Mouse (Mus musculus): ENCODE results near the gene Actr1b.

DNA sequence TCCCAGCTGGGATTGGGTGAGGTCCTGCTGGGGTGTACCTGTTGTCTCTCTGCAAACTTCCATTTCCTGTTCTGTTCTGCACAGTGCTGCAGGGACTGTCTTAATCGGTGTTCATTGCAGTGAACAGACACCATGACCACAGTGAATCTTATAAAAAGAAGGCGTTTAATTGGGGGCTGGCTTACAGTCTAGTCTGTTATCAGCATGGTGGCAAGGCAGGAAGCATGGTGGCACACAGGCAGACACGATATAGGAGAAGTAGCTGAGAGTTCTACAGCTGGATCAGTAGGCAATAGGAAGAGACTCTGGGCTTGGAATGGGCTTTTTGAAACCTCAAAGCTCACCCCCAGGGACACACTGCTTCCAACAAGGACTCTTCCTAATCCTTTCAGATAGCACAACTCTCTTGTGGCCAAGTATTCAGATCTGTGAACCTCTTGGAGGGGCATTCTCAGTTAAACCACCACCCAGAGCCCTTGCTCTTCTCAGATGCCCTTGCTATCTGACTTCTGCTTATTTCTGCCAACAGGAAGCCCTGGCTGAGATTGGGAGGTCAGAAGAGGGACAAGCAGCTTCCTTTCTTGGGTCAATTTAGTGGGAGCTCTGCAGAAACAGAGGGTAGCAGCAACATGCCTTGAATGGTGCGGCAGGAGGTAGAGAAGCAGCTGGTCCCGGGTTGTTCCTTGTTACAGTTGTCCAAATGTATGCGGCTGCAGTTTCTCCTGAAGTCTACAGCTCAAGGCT lies 39.9 kb upstream of the Actr1b start:
- TF ChIP-seq MAFK (IDR thresholded peaks at IDR 0.05; ENCODE audit: insufficient read depth, low read depth, low read length) (no peak), HCFC1 (IDR thresholded peaks at IDR 0.05; ENCODE audit: borderline replicate concordance, insufficient read depth, low read length) (no peak), ZC3H11A (IDR thresholded peaks at IDR 0.05; ENCODE audit: borderline replicate concordance, low read depth, low read length) (no peak), ZNF384 (IDR thresholded peaks at IDR 0.05; ENCODE audit: low read depth, low read length) (no peak)

Data from ES-E14 (cell line).